Mouse (Mus musculus): ENCODE measurements around the gene Tceanc2.
A peak's percentile ranks its signal among the peaks of the same experiment; 100 is the strongest.

Tceanc2 gene

DNA sequence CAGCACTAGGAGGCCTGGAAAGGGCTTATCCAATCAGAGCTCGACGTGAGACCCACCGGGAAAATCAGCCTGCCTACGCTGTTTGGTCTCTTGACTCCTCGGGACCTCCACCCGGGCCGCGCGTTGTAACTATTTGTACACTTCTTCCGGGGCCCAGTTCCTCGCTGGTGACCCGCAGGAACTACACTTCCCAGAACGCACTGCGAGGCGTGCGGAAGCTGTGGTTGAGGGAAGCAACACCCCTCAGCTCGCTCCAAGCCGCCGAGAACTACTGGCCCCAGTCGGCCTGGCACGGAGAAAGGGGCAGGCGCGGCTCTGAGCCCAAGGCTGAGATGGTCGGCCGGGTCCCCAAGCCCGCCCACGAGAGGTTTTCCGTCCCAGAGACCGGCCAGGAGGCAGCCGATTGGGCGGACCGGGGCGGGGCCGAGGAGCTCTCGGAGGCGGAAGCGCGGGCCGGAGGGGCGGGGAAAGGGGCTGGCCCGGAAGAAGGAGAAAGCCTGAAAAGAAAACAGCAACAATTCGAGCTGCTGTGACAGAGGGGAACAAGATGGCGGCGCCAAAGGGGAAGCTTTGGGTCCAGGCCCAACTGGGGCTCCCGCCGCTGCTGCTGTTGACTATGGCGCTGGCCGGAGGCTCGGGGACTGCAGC is 610 bp downstream of the Tceanc2 start, which contains the start of gene Tmem59:
Gene Tmem59, plus strand, starts transcription at position 218 of the 648 bp plus-strand sequence.
- peak; percentile 97 for DNase-seq

DNA sequence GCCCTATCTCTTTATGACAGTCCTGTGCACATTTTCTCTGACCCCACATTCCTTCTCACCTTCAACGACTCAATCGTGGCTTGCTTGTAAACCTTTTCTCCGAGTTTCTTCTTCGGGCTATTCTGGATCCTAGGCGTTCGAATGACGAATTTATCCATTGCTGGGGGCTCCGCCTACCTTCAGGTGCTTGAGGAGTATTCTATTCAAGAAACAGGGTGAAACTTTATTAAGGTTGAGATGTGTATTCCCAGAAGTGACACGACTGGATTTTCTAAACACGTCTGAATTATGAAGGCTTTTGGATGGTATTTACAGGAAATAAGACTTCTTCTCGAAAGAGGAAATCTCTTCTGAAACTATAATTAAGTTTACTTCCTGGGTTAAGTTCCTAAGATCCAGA is 1.4 kb downstream of the Tceanc2 start:
- DNase-seq = no peak

DNA sequence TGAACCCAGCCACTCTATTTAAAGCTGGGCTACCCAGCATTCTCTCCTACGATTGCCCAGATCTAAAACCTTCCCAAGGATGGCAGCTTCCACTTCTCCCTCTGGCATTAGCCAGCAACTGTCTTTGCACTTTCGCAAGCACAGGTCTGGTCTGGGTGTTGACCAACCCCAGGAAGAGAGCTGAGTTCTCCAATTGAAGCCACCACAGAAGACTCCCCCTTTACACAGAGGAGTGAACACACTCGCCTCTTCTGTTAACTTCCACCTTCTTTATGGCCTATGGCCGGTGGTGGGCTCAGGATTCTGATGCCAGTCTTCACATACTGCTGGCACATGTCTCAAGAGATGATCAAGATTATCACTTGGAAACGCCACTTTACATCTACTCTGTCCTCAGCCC is 11.1 kb downstream of the Tceanc2 start:
- no peak for DNase-seq

DNA sequence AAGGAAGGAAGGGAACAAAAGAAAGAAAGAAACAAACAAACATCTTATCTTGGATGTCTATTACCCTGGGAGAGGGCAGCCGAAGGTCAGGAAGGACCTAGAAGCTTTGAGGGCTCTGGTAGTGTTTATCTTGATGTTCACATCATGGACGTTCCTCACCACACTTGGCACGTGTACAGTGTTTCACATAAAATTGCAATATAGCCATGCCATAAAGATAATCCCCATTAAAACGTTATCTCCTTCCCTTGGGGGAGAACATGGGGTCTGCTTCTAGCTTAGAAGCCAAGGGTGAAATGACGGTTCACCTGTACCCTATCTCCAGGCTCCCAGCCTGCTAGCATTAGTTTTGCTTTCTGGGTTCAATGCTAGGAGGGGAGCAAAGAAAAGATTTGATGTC is 12.2 kb downstream of the Tceanc2 start:
- DNase-seq = no peak

DNA sequence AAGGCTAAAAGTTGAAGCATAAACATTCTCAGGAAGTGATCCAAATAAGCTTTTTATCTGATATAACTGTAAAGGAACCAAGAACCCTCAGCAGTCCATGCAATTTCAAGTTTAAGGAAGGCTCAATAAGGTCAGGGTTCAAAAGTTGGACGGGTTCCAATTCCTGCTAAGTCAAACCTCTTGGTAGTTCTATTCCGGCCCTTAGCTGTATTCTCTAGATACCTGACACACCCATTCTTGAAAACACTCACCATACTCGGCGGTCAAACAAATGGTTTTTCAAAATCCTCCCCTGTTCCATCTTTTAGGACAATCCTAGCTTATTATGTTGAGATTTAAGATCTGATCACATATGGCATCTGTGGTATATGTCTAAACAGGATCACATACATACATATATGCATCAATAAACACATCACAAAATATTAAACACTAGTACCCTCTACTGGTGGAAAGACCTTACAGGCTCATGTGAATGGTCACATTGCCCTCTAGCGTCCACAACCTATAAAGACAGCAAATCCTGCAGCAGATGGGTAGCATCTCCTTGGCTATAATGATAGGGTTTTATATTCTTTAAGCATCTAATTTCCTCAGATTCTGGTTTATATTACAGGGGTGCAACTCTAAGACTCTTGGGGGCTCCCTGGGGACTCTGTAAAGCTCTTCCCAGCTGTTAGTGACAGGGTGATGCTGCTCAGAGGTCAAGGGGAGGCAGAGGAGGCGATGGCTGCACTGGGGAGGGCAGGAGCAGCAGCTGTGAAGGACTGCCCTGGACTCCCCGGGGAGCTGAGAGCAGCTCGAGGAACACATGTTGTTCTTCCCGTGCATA is 14.9 kb downstream of the Tceanc2 start:
- DNase-seq = peak; percentile 71

DNA sequence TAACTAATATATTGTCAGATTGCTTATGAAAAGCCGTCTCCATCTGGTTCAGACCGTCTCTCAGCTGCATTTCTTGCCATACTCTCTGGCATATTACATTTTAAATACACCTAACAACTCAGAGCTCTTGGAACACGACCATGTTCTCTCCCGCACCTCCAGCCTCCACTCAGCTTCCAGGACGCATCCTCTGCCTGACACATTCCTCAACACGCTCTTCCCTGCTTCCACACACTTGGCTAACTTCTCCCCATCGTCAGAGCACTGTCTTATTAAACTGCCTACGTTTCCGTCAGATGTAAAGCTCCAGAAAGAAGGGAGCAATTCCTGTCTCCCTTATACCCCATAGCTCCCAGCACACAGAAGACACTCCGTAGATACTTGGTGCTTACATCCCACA is 15.6 kb downstream of the Tceanc2 start:
- DNase-seq = no peak

DNA sequence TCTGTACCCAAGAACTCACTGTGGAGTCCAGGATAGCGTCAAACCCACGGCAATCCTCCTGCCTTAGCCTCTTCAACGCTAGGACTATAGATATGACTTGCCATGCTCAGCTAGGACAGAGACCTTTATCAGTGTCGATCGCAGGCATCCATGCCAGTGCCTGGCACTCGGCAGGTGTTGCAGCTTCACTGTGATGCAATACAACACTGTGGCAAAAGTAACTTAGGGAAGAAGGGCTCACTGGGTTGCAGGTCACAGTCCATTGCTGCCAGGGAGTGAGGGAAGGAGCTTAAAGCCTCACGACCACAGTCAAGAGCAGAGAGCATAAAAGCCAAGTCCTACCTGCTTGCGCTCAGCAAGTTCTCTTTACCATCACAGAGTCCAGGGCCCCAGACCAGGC is 18.7 kb downstream of the Tceanc2 start:
- DNase-seq = no peak

DNA sequence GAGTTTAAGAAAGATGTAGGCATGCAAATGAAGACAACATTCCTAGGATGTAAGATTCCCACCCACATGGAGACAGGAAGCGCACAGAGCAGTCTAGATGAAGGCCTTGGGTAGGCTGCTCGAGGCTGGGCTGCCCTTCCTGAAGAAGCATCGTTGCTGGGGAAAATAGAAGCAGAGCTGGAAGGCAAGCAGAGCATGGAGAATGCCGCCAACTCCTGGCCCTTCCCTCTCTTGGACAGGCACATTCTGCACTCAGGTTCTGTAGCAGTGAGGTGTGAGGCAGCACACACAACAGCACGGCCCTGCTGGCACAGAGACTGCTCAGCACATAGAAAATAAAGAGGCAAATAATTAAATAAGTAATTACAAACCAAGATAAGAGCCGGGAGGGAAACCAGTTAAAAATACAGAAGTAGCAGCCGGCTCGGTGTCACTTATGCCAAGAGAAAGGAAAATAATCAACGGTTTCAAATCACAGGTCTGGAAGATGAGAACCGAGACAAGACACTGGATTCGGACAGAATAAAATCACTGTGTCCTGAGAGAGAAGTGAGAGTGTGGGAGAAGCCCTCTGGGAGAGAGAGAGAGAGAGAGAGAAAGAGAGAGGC is 19.6 kb downstream of the Tceanc2 start:
- DNase-seq = no peak

DNA sequence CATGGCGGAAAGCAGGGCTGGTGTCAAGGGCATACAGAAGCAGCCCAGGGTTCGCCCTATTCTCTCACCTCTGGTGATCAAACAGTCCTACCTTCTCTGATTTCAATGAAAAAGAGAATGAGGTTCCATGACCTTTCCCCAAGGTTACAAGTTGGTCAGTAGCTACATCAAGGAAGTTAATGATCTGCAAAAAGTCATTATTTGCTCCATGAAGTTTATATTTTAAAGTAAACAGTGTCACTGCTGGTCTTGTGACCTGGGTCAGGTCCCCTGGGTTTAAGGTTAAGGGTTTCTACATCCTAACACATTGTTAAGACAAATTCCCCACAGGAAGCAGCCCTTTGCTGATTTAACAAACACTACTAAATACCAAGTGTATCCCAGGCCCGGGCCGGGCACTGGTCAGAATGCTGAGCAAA is 21.9 kb downstream of the Tceanc2 start:
- DNase-seq = no peak

DNA sequence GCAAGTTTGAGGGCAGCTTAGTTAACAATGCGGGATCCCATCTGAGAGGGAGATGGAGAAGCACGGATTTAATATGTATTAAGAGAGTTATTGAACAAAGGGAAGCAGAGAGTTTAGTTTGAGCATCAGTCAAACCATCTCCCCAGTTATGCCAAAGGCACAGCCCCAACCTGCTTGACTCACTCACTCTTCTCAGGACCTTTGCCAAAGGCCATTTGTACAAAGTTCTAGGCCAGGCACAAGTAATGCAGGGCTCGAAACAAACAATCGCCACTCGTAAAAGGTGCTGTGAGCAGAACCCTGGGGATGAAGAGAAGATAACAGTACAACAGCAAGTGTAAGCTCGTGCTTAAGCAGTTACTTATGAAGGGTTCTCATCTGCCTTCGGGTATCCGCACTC is 26.3 kb downstream of the Tceanc2 start:
- DNase-seq = no peak

DNA sequence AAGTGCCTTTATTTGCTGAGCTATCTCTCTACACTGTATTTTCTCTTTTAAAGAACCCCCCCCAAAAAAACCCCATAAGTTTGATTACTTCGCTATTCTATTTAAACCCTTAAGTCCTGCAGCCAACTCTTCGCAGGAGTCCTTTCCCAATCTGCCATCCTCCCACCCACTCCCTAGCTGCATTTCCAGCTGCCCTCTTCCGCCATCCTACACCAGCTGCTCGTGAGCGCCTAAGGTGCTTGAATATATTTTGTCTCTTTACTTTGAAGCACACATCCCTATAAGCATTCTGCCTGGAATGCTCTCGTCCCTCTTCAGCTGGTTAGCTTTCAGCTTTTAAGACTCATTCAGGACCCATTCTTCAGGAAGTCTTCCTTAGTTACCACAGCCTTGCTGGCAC is 27.9 kb downstream of the Tceanc2 start:
- DNase-seq = no peak

DNA sequence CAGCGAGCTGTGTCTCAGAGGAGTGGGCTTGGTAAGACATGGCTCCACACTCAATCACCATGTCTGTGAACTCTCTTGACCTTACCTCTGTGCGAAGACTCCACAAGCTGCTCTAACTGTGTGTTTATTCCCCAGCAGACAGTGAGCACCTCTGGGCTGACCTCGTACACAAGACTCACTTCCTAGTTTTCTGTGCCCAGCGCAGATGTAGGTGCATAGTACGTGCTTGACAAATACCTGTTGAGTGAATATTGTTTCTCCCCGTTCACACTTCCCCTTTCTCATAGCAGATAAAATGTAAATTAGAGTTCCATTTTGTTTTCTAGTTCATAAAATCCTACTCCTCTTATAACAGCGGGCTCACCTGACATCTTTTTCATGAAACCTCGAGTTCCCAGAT is 35.4 kb downstream of the Tceanc2 start:
- no peak for DNase-seq

DNA sequence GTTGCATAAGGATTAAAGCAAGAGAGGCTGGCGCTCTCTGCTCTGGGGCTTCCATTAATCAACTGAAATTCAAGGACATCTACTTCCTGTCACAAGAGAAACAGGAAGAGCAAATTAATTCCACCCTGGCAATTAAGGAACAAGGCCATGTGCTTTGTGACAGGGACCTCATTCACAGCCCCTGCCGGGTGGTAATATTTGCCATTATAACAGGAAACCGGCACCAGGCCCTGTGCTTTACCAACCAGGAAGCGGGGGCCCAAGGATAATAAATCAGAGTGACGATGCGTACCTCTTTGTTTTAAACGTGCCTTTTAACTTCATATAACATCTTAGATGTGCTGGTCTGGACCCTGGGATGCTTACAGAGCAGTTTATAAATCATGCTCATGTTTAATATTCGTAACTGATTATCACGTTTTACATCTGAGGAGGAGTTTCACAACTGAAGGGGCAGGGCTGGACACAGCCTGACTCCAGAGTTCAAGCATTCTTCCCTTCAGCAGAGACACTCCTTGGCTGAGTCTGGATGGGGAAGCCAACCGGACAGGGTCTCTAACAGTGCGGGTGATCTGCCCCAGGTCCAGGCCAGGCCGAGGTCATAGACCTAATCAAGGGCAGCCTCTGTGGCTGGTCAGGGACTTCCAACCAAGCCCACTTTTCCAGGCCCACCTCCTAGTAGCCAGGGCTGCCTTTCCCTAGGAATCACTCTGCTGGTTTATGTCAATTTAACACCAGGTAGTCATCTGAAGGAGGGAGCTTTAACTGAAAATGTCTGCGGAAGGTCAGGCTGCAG is 38.9 kb downstream of the Tceanc2 start:
- no peak for DNase-seq

DNA sequence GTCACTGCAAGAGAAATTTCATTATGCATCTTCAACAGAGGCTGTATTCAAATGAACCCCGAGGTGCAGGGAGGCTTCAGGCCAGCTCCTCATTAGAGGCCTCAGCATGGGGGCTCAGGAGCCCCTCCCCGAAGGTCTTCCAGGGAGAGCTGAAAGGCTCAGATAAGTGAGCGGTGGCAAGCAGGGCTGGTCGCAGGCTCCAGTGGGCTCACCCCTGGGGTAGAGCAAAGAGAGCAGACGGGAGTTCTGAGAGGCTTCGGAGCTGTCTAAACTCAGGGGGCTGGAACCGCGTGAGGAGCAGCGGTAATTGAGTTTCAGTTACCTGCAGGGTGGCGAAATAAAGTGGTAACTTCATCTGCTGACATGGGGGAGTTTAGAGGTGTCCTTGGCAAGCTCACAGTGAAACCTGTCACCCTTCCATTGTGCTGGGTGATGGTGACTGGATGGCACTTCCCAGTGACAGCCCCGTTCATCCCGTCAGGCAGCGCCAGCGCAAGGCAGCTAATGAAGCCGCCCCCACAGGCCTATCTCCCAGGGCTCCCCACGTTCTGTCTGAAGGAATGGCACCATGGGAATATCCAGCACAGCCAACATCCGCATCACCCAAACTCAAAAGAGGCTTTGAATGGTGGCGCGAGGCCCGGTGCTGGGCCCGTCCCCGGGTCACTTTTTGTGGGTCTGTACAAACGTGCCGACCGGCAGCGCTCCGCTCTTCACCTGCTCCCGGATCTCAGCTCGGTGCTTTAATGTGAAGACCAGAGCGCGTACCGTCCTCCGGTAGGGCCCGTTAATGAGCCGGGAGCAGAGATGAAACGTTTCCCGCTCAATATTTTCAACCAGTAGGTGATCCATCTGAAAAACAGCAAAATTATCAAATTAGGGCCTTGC is 39.7 kb downstream of the Tceanc2 start:
- DNase-seq = no peak

DNA sequence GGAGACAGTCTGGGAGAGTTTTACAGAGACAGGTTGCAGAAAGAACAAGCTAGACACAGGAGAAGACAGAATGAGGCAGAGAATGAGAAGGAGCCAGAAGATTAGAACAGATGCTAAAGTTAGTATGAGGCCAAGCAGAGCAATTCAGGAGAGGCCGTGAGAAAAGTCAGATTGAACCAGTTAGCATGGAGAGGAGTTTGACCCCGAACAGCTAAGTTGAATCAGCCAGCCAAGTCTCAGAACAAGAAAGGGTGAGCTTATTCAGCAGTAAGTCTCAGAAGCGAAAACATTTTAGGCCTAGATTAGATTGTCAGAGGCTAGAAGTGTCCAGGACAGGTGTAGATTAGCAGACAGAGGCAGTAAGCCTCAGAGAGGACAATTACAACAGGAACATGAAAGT is 42.4 kb downstream of the Tceanc2 start:
- no peak for DNase-seq

DNA sequence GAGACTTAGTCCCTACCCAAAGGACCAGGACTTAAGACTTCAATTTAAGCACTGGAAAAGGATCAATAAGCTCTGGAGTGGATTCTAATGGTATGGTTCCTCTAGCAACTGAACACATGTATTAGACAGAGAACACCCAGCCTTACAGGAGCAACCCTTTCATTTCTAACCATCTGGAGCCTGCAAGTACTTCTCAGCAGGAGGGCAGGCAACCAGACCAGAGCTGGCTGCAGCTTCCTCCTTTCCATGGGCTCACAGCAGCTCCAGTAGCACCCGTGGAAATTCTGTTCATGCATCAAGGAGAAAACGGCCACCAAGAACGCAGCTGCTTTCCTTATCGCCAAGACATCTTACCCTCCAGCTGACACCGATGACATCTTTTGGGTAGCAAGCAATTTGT is 43.3 kb downstream of the Tceanc2 start:
- no peak for DNase-seq

DNA sequence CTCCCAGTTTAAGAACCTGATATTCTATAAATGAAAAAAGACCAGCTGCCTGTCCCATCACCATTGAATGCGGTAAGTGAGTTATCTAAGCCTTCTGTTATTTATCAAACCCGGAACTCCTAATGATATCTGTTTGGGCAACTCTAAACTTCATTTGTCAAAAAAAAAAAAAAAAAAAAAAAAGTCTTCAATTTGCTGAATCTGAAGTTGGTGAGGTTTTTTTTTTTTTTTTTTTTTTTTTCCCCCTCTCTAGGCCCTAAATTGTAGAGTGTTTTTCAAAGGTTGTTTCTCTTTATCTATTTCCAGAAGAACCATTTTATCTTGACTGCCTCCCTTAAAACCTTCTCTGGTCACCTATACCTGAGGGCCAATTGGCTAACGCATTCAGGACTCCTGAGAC is 44.0 kb downstream of the Tceanc2 start:
- no peak for DNase-seq

DNA sequence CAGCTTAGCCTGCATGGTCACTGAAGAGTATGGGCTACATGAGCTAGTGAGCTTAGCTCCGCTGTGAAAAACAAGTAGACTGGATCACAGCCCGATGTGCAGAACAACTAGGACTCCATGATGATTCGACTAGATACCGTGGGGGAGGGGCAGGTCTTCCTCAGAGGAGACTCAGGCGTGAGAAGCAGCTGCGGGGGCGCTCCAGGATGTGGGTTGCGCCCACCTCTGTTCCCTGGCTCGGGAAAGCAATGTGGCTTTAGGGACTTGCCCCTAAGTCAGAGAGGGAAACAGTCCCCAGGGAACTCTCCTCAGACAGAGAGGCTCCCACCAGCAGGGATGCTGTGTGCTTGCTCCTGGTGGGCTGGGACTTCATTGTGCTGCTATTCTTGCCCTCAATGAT is 48.4 kb downstream of the Tceanc2 start:
- no peak for DNase-seq

DNA sequence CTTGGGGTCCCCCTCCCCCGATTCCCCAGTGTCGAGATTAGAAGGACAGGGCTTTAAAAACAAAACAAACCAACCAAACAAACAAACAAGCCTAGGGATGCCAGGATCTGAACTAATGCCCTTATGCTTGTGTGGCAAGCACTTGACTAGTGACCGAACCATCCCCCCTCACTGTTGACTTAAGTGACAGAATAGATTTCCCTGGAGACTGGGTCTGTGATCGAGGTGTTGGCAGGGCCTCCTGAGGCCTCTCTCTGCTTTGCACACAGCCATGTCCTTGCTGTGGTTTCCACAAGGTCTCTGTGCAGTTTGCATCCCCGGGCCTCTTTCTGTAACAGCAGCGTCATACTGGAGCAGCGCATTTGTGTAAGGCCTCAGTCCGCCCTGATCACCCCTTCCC is 49.5 kb downstream of the Tceanc2 start:
- DNase-seq = no peak

DNA sequence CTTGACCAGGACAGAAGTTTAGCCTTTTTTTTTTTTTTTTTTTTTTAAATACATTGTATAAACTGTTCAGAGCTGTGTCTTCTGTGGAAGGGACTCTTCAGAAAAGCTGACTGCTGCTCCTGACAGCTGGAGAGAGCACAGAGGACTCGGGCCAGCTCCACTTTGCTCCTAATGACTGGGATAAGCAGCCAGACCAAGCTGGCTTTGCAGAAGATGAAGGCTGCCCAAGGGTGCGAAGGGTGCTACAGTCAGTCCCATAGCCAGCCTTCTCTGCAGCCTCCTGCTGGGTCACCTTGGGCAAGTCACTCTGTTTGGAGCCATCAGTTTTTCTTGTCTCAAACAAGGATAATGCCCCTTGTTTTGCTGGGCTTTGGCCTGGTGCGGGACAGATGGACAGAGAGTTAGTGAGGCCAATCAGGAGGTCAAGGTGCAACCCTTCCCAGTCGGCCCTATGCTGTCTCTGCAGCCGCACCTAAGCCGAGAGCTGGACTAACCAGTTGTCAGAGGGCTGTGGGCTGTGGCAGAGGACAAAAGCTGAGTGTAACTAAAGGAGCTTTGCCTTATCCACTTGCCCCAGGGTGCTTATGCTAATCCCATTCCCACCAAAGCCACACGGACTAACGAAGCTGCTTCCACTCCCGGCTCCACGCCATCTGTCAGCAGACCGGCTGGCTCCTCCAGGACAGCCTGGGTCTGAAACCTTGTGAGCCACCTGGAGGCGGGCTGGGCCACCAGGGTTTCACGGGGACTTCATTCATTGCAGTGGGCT is 50.8 kb downstream of the Tceanc2 start:
- peak; percentile 34 for DNase-seq

DNA sequence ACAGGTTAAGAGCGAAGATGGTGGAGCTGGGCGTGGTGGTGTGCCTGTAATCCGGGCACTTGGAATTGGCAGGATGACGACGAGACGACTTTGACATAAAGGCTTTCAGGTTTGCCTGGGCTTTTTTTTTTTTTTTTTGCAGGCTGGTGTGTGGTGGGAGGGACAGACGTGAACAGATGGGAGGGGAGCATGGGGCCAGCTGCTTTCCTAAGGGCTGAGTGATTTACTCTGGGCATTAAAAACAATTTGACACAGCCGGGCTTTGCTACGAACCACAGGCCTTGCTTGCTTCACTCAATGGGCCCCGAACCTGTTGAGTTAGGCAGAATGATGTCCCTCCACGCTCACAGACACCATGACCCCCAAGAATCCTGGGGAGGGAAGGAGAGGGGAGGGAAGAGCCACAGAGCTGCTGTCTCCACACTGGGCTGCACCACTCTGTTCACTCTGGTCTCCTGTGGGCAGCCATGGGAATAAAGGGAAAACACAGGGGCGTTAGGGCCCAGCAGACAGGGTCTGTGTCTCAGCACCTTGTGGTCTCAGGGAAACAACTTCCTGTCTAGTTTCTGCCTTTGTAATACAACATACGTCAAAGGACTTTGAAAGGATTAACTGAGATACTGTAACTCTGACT is 51.9 kb downstream of the Tceanc2 start:
- no peak for DNase-seq

Data from cerebellum, adult 11 months (tissue).